Mouse (Mus musculus) left cerebral cortex, adult 9 months (tissue): ENCODE measurements around the gene Gm5134.

ENCODE experiments used
- DNase-seq, 2 experiments: peaks; one replicate each; pipeline ENCODE4 v3.0.0; 2022; ENCODE audit warnings: low spot score in 2 of 2

The Gm5134 gene

GRCm38 (mm10) chr10:75939481-75940234 is 14.7 kb upstream of the Gm5134 start:
- DNase-seq = peak in 1 of 2 experiments; percentile 37

DNA sequence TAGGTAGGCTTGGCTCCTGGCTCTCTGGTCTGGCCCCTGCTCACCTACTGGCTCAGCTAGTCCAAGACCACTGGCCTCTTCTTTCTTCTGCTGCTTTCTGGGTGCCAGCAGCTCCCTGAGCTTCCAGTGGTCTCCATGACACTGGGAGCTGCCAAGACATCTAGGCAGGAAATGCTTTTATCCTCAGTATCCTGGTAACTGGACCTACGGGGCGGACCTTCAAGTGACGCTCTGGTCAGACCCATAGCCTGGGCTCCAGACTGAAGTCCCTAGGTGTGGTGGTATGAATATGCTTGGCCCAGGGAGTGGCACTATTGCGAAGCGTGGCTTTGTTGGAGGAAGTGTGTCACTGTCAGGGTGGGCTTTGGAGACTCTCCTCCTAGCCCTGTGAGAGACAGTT is 13.8 kb upstream of the Gm5134 start, which contains the start of gene Gm867:
Gene Gm867, minus strand, starts transcription at position 153 of the 400 bp plus-strand sequence.
- no peak for DNase-seq

GRCm38 (mm10) chr10:75941042-75941824 is 13.1 kb upstream of the Gm5134 start:
- no peak for DNase-seq

DNA sequence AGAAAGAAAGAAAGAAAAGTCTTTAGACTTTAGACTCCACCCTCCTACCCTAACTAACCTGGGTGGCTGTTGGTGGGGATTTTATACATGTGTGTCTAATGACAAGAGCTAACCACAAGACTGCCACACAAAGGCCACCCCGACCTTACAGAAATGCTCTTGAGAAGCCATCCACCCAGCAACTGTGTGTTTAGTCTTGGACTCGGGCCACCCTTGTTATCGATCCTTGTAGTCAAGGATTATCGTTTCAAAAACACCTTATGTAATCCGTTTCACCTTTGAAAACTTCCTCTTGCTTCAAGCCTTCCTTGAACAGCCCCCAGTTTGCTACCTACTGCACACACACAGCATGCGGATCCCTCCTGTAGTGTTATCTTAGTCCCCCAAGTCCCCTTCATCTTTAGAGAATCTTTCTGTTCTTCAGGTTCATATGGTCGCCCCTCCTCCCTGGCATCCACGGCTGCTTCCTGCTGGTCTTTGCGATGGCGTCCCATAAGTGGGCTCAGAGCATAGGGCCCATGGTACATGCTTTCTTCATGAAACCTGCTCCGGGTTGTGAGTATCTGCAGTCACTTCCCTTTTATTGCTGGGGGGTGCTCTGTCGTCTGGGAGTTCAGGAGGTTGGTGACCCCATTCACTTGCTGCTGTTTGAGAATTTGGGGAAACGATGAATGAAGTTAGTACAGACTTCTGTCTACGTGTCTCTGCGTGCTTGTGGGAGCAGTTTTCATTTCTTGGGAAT is 11.4 kb upstream of the Gm5134 start, which contains the start of gene Vpreb3:
Gene Vpreb3, plus strand, starts transcription at position 322 of the 742 bp plus-strand sequence.
- DNase-seq = no peak

DNA sequence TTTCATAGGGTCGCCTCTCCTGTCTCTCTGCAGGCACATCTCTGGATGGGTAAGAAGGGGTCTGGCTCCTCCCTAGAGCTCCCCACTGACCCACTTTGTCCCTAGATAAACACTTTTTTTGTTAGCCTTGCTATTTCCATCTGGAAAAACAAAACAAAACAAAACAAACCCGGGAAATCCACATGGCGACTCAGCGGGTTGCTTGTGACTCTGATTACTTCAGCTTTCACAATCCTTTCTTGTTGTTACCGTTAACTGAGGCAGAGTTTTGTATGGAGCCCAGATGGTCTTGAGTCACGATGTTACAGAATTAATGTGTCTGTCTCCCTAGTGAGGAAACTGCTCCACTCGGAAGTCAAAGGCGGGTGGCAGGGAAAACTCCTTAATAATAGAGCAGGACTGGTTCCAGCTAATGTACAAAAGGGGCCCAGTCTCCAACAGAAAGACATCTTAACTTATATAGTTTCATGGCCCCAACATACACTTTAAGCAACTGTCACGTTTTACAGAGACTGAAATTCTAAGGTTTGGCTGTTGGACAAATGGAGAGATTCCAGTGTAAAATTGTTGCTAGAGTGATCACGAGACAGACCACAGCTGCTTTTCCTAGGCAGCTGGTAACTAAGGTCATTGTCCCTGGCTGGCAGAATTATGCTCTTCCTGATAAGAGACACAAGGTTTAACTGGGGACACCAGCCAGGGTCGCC is 10.1 kb upstream of the Gm5134 start:
- no peak for DNase-seq

DNA sequence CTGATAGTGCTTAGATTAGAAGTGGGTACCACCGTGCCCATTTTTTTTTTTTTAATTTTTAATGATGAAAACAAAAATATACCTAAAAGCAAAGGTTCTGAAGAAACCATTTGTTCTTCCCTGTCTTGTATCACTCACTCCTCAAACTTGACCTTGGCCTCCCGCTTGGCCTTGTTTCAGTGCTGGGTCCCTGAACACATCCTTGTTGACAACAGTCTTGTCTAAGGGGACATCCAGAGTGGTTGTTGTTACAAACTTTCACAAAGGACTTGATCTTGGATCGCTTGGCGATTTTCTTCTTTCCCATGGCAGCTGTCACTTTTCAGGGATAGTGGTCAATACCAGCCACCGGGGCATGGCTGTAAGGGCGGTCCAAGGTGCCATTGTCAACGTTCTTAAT is 9.1 kb upstream of the Gm5134 start:
- no peak for DNase-seq

DNA sequence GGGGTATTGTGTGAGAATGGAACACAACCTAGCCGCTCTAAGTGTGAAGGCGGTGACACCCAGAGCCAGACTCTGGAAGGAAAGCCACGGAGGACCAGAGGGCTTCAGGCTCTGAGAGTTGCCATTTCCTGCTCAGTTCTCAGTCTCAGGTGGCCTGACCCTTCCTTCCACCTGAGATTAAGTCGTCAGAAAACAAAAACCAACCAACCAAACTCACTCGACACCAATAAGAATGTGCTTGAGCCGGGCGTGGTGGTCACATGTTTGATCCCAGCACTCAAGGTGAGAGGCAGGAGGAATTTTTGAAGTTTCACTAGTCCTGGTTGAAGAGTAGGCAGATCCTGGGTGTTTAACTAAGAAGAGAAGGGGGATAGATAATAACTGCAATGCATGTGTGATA is 8.4 kb upstream of the Gm5134 start:
- DNase-seq = no peak

DNA sequence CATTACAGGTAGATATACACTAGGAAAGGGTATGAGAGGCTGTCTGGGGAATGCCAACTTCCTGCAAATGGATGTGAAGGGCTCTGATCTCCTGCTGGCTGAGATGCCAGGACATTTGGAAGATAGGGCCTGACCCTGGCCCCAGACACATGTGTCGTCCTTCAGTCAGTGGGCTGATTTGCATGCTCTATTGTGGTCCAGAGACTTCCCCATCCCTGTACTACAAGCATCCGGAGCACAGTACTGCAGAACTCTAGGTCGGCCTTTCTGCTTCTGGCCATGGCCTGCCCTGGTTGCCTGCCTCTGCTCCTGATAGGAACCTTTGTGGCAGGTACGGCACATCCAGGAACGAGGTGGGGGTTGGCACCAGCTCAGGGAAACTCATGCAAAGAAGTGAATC is 6.2 kb upstream of the Gm5134 start:
- DNase-seq = no peak

DNA sequence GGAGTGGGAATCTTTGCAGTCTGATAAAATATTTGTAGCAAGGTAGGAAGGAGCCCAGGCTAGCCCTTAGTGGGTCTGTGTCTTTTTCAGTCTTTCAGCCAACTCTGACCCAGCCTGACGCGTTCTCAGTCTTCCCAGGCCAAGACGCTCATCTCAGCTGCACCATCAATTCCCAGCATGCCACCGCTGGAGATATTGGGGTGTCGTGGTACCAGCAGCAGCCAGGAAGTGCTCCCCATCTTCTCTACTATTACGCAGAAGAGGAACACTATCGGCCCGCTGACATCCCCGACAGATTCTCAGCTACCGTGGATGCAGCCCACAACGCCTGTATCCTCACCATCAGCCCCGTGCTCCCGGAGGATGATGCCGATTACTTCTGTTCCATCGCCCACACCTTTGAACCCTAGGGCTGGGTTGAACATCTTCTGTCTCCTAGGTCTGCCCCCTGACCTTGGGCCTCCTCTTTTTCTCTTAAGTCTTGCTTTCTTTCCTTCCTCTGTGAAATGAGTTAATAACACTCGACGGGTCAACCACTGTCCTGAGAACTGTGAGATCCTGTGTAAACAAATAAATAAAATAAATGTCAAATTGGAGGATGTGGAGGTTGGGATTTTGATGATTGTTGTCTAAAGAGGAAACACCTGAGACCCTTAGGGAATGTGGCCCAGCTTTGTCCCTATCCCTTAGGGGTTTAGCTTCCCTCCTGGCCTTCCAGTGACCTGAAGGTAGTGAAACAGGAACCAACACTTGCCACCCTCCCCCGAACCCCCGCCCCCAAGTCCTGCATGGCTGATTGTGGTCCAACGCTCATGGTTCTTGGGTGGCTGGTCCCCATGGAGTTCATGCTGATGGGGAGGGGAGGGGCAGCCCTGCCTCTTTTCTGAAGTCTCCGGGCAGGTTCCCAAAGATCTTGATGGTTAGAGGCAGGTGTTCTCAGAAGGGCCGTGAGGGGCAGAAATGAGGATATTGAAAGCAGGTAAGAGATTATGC is 5.0 kb upstream of the Gm5134 start:
- DNase-seq = no peak

DNA sequence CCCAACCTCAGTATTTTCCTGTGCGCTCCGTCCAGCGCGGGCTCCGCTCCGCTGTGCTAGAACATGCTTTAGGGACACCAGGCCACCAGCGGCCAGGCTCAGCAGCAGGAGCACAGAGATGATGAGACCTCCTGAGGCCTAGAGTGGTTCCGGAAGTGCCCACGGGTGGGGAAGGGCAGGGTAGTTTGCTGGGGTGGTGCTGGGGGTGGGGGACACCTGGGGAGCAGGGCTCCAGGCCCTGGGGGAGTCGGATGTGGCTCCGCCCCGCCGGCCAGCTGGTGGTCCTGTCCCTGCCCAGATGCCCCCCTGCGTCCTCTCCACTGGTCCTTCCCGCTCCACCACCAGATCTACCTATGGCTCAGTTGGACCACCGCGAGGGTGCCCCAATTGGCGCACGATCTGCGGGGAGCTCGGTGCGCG is 3.5 kb upstream of the Gm5134 start:
- no peak for DNase-seq

GRCm38 (mm10) chr10:75951424-75952050 is 2.8 kb upstream of the Gm5134 start:
- peak in 1 of 2 experiments; percentile 55 for DNase-seq

- no peak for DNase-seq
These were observed 19.5 kb downstream of the Gm5134 start for GRCm38 (mm10) chr10:75973846-75974245.

- no peak for DNase-seq
These were observed 20.9 kb downstream of the Gm5134 start for GRCm38 (mm10) chr10:75975216-75975615.

GRCm38 (mm10) chr10:75978119-75978834 is 24.0 kb downstream of the Gm5134 start:
- no peak for DNase-seq

DNA sequence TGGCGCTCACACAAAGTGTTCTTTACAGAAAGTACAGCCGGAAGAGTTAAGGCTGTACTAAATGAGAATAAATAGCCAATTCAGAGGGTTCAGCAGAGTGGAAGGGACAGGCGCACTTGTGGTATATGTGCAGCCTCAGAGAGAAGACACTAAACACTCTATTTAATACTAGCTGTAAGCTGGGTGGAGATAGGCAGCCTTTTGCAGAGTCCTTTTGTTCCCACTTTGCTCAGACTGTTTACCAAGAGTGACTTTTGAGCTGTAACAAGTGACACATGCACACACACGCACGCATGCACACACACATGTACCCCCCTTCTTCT is 24.5 kb downstream of the Gm5134 start:
- no peak for DNase-seq

- DNase-seq = no peak
These were observed 25.1 kb downstream of the Gm5134 start for GRCm38 (mm10) chr10:75979432-75979831.

- no peak for DNase-seq
These were observed 36.2 kb downstream of the Gm5134 start for GRCm38 (mm10) chr10:75990430-75991042.

DNA sequence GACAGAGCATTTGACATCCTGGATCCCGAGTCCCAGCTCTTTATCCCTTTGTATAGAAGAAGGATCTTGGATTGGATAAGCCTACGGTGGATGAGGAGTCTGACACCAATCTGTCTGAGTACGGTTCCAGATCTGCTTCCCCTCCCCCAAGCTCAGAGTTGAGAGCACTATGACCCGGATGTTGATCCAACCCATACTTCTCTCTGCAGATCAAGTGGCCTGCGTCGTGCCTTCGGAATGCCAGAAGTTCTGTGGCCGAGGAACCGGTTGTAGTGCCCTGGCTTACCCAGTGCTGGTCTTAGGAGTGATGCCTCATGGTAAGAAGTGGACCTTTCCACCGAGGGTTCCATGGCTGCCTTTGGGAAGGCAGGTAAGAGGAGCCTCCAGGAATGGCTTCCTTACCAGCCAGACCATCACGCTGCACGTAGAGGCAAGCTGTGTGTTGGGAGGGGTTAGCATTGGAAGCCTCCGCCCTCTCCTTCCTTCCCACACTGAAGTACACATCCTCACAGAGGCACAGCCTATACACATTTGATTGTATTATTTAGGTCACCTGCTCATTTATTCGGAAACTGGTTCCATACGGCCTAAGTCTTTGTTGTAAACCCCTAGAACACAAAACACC is 39.4 kb downstream of the Gm5134 start:
- DNase-seq = no peak
